Mouse (Mus musculus) liver, embryonic 11.5 days (tissue): ENCODE data around the gene Syn3. TPM values are rescaled to one million over a fixed set of nuclear protein-coding genes. Genes with fewer than 3 reads are reported as not detected.

Experiments used
- ATAC-seq: fragments of 200-750 bp; cut with Nextera tagmentation; replicated peaks from 2 replicates; pipeline ENCODE4 v1.8.0; 2017; ENCODE audit warnings: moderate number of reproducible peaks, mild to moderate bottlenecking, moderate TSS enrichment, moderate library complexity; ENCODE audit not compliant: low FRiP score
- DNase-seq: peaks from one replicate; pipeline ENCODE4 v3.0.0-alpha.2; 2017; ENCODE audit warnings: low spot score
- H3K27ac ChIP-seq: fragments of 300-500 bp; sonication (generic); 2 replicates; pipeline ENCODE4 v1.5.1; 2014; ENCODE audit warnings: mild to moderate bottlenecking, low read depth, low read length, control low read depth
- H3K27me3 ChIP-seq: fragments of 300-500 bp; sonication (generic); replicated peaks from 2 replicates; pipeline ENCODE4 v1.6.1; 2014; ENCODE audit warnings: low read length, mixed read lengths; ENCODE audit not compliant: control insufficient read depth, insufficient read depth
- H3K36me3 ChIP-seq: fragments of 300-500 bp; sonication (generic); 2 replicates; pipeline ENCODE4 v1.6.1; 2014; ENCODE audit warnings: mild to moderate bottlenecking, low read length, moderate library complexity, mixed read lengths; ENCODE audit not compliant: control insufficient read depth, insufficient read depth
- H3K4me1 ChIP-seq: fragments of 300-500 bp; sonication (generic); replicated peaks from 2 replicates; pipeline ENCODE4 v1.6.1; 2014; ENCODE audit warnings: low read length, mixed read lengths; ENCODE audit not compliant: control insufficient read depth, insufficient read depth
- H3K4me2 ChIP-seq: fragments of 300-500 bp; sonication (generic); 2 replicates; pipeline ENCODE4 v1.6.1; 2014; ENCODE audit warnings: mild to moderate bottlenecking, control low read depth, moderate library complexity
- H3K4me3 ChIP-seq: fragments of 300-500 bp; sonication (generic); 2 replicates; pipeline ENCODE4 v1.5.1; 2014; ENCODE audit warnings: low read depth, low read length, control low read depth
- H3K9ac ChIP-seq: fragments of 300-500 bp; sonication (generic); 2 replicates; pipeline ENCODE4 v1.6.1; 2014; ENCODE audit warnings: low read depth, low read length, control low read depth
- H3K9me3 ChIP-seq: fragments of 300-500 bp; sonication (generic); 2 replicates; pipeline ENCODE4 v1.6.1; 2016; ENCODE audit warnings: low read length, inconsistent platforms, mixed read lengths; ENCODE audit not compliant: control insufficient read depth
- WGBS: fragments of 180-500 bp; shearing (Covaris S2); extraction: QIAGEN DNeasy Blood & Tissue Kit; methylation state at CpG from one replicate; pipeline ENCODE4 v1.1.7; 2014; 5-methylcytosine and 5-hydroxymethylcytosine counted together
- polyA plus RNA-seq: library from polyadenylated mRNA; unstranded; fragments of >200 nt; fragmentation: Nextera tagmentation; extraction: Ambion mirVana; gene quantifications from 2 replicates; pipeline ENCODE4 v1.2.1, GENCODE M21; 2014

The Syn3 gene
- polyA plus RNA-seq, 1 experiment from 2014 or later = 0.58 TPM

DNA sequence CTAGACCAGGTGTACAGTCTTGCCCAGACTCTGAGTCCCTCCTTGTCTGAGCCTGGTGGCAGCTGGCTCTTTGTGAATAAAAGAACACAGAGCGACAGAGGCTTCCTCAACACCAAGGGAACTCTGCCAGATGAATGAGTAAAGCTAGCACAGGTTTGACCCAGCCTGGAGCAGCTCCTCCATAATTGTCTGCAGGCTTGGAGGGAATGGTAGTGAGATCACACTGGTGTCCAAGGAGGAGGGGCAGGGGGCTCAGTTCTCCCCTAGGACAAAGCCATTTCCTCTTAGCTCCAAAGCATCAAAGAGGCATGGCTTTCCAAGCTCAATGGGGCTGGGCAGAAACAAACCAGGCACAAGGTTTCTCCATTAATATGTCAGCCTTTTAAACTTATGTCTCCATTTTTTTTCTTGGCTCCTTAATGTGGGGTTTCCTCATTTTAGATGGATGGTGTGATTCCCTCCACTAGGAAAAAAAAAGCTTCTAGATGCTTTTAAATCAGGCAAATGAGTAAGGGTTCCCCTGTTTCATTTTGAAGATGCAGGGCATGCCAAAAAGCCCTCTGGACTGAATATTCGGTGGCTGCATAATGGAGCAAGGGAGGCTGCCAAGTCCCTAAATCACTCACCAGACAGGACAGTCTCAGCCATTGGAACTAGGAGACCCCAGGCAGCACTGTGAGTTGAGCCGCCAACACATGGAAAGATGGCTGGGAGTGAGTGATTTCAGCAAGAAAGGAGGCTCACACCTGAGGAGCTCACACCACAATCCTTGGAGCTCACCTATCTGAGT lies 349.5 kb downstream of the Syn3 start:
- Histone ChIP-seq H3K36me3 (no peaks in the 10 kb centered on the region), H3K27ac (no peak overlapping the region), H3K4me3 (no peak overlapping the region), H3K9me3 (no peaks in the 10 kb centered on the region), H3K4me2 (no peak overlapping the region), H3K4me1 (no peaks in the 10 kb centered on the region), H3K9ac (no peak overlapping the region), H3K27me3 (no peaks in the 10 kb centered on the region)
- no peak for ATAC-seq
- WGBS = 76% methylated on average over 3 of the region's 3 CpGs
- no peak for DNase-seq

- DNase-seq (no peak), ATAC-seq (no peak)
- WGBS = 48% methylated on average over 8 of the region's 8 CpGs
Observed at GRCm38 (mm10) chr10:86139061-86139681, 359.5 kb downstream of the Syn3 start.

DNA sequence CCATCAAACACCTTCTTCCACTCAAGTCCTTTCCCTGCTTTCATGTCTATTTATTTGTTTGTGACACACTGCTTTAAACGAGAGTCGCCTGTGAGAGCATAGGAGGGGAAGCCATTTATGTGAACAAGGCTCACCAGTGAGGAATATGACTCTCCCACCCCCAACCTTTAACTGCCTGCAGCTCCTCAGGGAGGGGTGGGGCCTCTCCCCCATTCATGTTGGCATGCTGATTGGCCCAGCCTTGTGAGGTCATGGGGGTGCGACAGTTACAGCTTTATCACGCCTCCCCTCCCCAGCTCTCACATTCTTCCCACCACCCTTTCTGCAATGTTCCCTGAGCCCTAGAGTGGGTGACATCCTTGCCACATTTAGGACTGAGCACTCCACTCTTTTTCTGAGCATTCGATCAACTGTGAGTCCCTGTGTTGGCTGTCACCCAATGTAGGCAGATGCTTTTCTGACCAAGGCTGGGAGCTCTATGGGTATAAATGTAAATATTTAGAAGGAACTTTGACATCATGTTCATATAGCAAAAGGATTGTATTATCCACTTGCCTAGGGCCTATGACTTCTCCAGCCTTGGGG lies 361.0 kb downstream of the Syn3 start:
- WGBS = 65% methylated on average over 5 of the region's 5 CpGs
- no peak for ATAC-seq
- Histone ChIP-seq H3K4me1 (no peaks in the 10 kb centered on the region), H3K4me3 (no peak overlapping the region), H3K9ac (no peak overlapping the region), H3K9me3 (no peaks in the 10 kb centered on the region), H3K27ac (no peak overlapping the region), H3K4me2 (no peak overlapping the region), H3K36me3 (no peaks in the 10 kb centered on the region), H3K27me3 (no peaks in the 10 kb centered on the region)
- peak; percentile 18 for DNase-seq

More at GRCm38 (mm10) chr10:86139061-86139681, 359.5 kb downstream of the Syn3 start:
- Histone ChIP-seq H3K9me3 (no peaks in the 10 kb centered on the region), H3K36me3 (no peaks in the 10 kb centered on the region), H3K4me3 (no peak overlapping the region), H3K27ac (no peak overlapping the region), H3K9ac (no peak overlapping the region), H3K27me3 (no peaks in the 10 kb centered on the region), H3K4me2 (no peak overlapping the region), H3K4me1 (no peaks in the 10 kb centered on the region)

GRCm38 (mm10) chr10:86137106-86137505 lies 361.6 kb downstream of the Syn3 start:
- WGBS = 73% methylated on average over 3 of the region's 3 CpGs
- no peak overlapping the region for H3K4me3 ChIP-seq
- no peak overlapping the region for H3K4me2 ChIP-seq
- H3K27me3 ChIP-seq = no peaks in the 10 kb centered on the region
- ATAC-seq (no peak), DNase-seq (peak; percentile 22)
- H3K9ac ChIP-seq = no peak overlapping the region
- H3K4me1 ChIP-seq = no peaks in the 10 kb centered on the region
- no peaks in the 10 kb centered on the region for H3K36me3 ChIP-seq
- H3K9me3 ChIP-seq = no peaks in the 10 kb centered on the region
- no peak overlapping the region for H3K27ac ChIP-seq

- WGBS = 84% methylated on average over 1 of the region's 1 CpGs
- H3K4me2 ChIP-seq = no peak overlapping the region
- H3K36me3 ChIP-seq = no peaks in the 10 kb centered on the region
- DNase-seq (no peak), ATAC-seq (no peak)
- no peak overlapping the region for H3K27ac ChIP-seq
- no peak overlapping the region for H3K4me3 ChIP-seq
- H3K9me3 ChIP-seq = no peaks in the 10 kb centered on the region
- no peaks in the 10 kb centered on the region for H3K27me3 ChIP-seq
- H3K9ac ChIP-seq = no peak overlapping the region
- H3K4me1 ChIP-seq = no peaks in the 10 kb centered on the region
Observed at GRCm38 (mm10) chr10:86136249-86136648, 362.4 kb downstream of the Syn3 start.

- Histone ChIP-seq H3K27me3 (no peaks in the 10 kb centered on the region), H3K36me3 (no peaks in the 10 kb centered on the region), H3K4me1 (no peaks in the 10 kb centered on the region), H3K4me2 (no peak overlapping the region), H3K9me3 (no peaks in the 10 kb centered on the region), H3K4me3 (no peak overlapping the region), H3K27ac (no peak overlapping the region), H3K9ac (no peak overlapping the region)
- WGBS = 71% methylated on average over 6 of the region's 6 CpGs
- DNase-seq (no peak), ATAC-seq (no peak)
Observed at GRCm38 (mm10) chr10:86134848-86135247, 363.8 kb downstream of the Syn3 start.

- WGBS = 63% methylated on average over 5 of the region's 5 CpGs
- Histone ChIP-seq H3K36me3 (no peaks in the 10 kb centered on the region), H3K27me3 (no peaks in the 10 kb centered on the region), H3K4me2 (no peak overlapping the region), H3K27ac (no peak overlapping the region), H3K9me3 (no peaks in the 10 kb centered on the region), H3K4me3 (no peak overlapping the region), H3K4me1 (no peaks in the 10 kb centered on the region), H3K9ac (no peak overlapping the region)
- ATAC-seq (no peak), DNase-seq (no peak)
Observed at GRCm38 (mm10) chr10:86134336-86134735, 364.4 kb downstream of the Syn3 start.

GRCm38 (mm10) chr10:86132420-86132956 lies 366.2 kb downstream of the Syn3 start:
- Histone ChIP-seq H3K36me3 (no peaks in the 10 kb centered on the region), H3K4me2 (no peak overlapping the region), H3K27ac (no peak overlapping the region), H3K4me1 (no peaks in the 10 kb centered on the region), H3K9me3 (no peaks in the 10 kb centered on the region), H3K9ac (no peak overlapping the region), H3K27me3 (no peaks in the 10 kb centered on the region), H3K4me3 (no peak overlapping the region)
- 80% methylated on average over 10 of the region's 10 CpGs for WGBS
- no peak for ATAC-seq
- no peak for DNase-seq
